Mouse (Mus musculus) liver, adult 2 months (tissue): Measurements from ENCODE around the gene Inca1.

Experiments
- CTCF ChIP-seq: fragments of 200-500 bp; IDR thresholded peaks from 2 replicates; pipeline ENCODE4 v1.5.1; 2011; ENCODE audit warnings: low read depth, low read length, control low read depth
- POLR2A ChIP-seq: fragments of 200-500 bp; IDR thresholded peaks from 2 replicates; pipeline ENCODE4 v1.6.1; 2011; ENCODE audit warnings: low read length, control low read depth; ENCODE audit not compliant: insufficient read depth; ENCODE audit errors: extremely low read depth

GRCm38 (mm10) chr11:70646259-70646555, 53.7 kb downstream of the Inca1 start:
- TF ChIP-seq CTCF (no peak), POLR2A (no peak)
